Mouse (Mus musculus): Measurements from ENCODE around the gene E430018J23Rik. TPM values are rescaled to one million over a fixed set of nuclear protein-coding genes. Genes with fewer than 3 reads are reported as not detected.
A peak's percentile ranks its signal among the peaks of the same experiment; 100 is the strongest.
"Not testable (repeated sequence)": the region's sequence is repeated elsewhere in the genome, so short reads cannot be mapped to it uniquely, and the experiment has no call there.

Gene E430018J23Rik
- polyA plus RNA-seq, 1 experiment from 2014 or later, result 1.8 TPM

- Histone ChIP-seq H3K9me3 (replicated peaks) (no peaks in the 10 kb centered on the region), H3K36me3 (peaks cover 7% of the 10 kb centered on the region), H3K4me1 (peaks cover 29% of the 10 kb centered on the region), H3K27me3 (replicated peaks) (peaks cover 1% of the 10 kb centered on the region; the same call in 1 of the 2 replicates), H3K4me2 (no peak overlapping the region), H3K27ac (no peak overlapping the region), H3K9ac (no peak overlapping the region), H3K4me3 (no peak overlapping the region)
- ATAC-seq, result no peak
- WGBS (ENCODE audit: insufficient replicate concordance), result 33% methylated on average over 2 of the region's 2 CpGs
Measured at GRCm38 (mm10) chr7:127402980-127403379, 9.6 kb upstream of the E430018J23Rik start.

- 47% methylated on average over 3 of the region's 3 CpGs for WGBS (ENCODE audit: insufficient replicate concordance)
- Histone ChIP-seq H3K27ac (no peak overlapping the region), H3K9me3 (replicated peaks) (no peaks in the 10 kb centered on the region), H3K4me3 (no peak overlapping the region), H3K27me3 (replicated peaks) (peaks cover 18% of the 10 kb centered on the region), H3K9ac (no peak overlapping the region), H3K36me3 (peaks cover 7% of the 10 kb centered on the region), H3K4me2 (no peak overlapping the region), H3K4me1 (peaks cover 16% of the 10 kb centered on the region)
- ATAC-seq, result no peak
Measured at GRCm38 (mm10) chr7:127400355-127400754, 6.9 kb upstream of the E430018J23Rik start.

- peak overlapping the region; percentile 90 for H3K4me2 ChIP-seq
Measured at GRCm38 (mm10) chr7:127393944-127394333, 510 bp upstream of the E430018J23Rik start.

GRCm38 (mm10) chr7:127392251-127392824 is 1.1 kb downstream of the E430018J23Rik start:
- Histone ChIP-seq H3K27me3 (replicated peaks) (peaks cover 10% of the 10 kb centered on the region), H3K4me1 (peaks cover 29% of the 10 kb centered on the region), H3K4me2 (peak overlapping the region; percentile 90), H3K9ac (peak overlapping the region; percentile 80), H3K36me3 (peaks cover 12% of the 10 kb centered on the region), H3K27ac (no peak overlapping the region), H3K4me3 (peak overlapping the region; percentile 74), H3K9me3 (replicated peaks) (no peaks in the 10 kb centered on the region)
- ATAC-seq, result no peak
- WGBS (ENCODE audit: insufficient replicate concordance), result 71% methylated on average over 8 of the region's 8 CpGs

More at GRCm38 (mm10) chr7:127393944-127394333, 510 bp upstream of the E430018J23Rik start:
- H3K27me3 ChIP-seq (replicated peaks), result peaks cover 18% of the 10 kb centered on the region
- peak overlapping the region; percentile 80 for H3K9ac ChIP-seq
- 18% methylated on average over 7 of the region's 7 CpGs for WGBS (ENCODE audit: insufficient replicate concordance)
- H3K9me3 ChIP-seq (replicated peaks), result no peaks in the 10 kb centered on the region
- peaks cover 12% of the 10 kb centered on the region for H3K36me3 ChIP-seq
- 0 out of 2 replicates have a peak overlapping the region, but pooled peaks have one; percentile 16 for H3K27ac ChIP-seq
- peak overlapping the region; percentile 74 for H3K4me3 ChIP-seq
- ATAC-seq, result no peak; the same call in 1 of the 2 replicates
- peaks cover 29% of the 10 kb centered on the region for H3K4me1 ChIP-seq

GRCm38 (mm10) chr7:127391538-127391937 is 1.9 kb downstream of the E430018J23Rik start:
- Histone ChIP-seq H3K9me3 (replicated peaks) (no peaks in the 10 kb centered on the region), H3K4me2 (no peak overlapping the region)

GRCm38 (mm10) chr7:127390306-127390705 is 3.1 kb downstream of the E430018J23Rik start:
- peaks cover 38% of the 10 kb centered on the region for H3K4me1 ChIP-seq
- H3K9ac ChIP-seq, result no peak overlapping the region
- ATAC-seq, result no peak
- no peak overlapping the region for H3K4me3 ChIP-seq
- H3K4me2 ChIP-seq, result no peak overlapping the region
- 83% methylated on average over 7 of the region's 7 CpGs for WGBS (ENCODE audit: insufficient replicate concordance)
- H3K27me3 ChIP-seq (replicated peaks), result no peaks in the 10 kb centered on the region
- peaks cover 16% of the 10 kb centered on the region for H3K36me3 ChIP-seq
- no peaks in the 10 kb centered on the region for H3K9me3 ChIP-seq (replicated peaks)
- no peak overlapping the region for H3K27ac ChIP-seq

More at GRCm38 (mm10) chr7:127391538-127391937, 1.9 kb downstream of the E430018J23Rik start:
- Histone ChIP-seq H3K4me3 (no peak overlapping the region), H3K36me3 (peaks cover 12% of the 10 kb centered on the region), H3K27me3 (replicated peaks) (peaks cover 3% of the 10 kb centered on the region; the same call in 1 of the 2 replicates), H3K4me1 (peaks cover 30% of the 10 kb centered on the region), H3K9ac (no peak overlapping the region), H3K27ac (no peak overlapping the region)
- 85% methylated on average over 16 of the region's 16 CpGs for WGBS (ENCODE audit: insufficient replicate concordance)
- no peak for ATAC-seq

- ATAC-seq; H3K27me3 ChIP-seq (replicated peaks); H3K9me3 ChIP-seq (replicated peaks); H3K4me3 ChIP-seq; H3K9ac ChIP-seq; H3K27ac ChIP-seq; H3K4me2 ChIP-seq: not testable (repeated sequence)
- Histone ChIP-seq H3K4me1 (peaks cover 30% of the 10 kb centered on the region), H3K36me3 (peaks cover 34% of the 10 kb centered on the region)
Measured at GRCm38 (mm10) chr7:127388201-127388600, 5.2 kb downstream of the E430018J23Rik start.

- H3K4me1 ChIP-seq, result peaks cover 17% of the 10 kb centered on the region
- peak within 1 kb of the TSS; percentile 91 for H3K4me2 ChIP-seq
- H3K27ac ChIP-seq, result peak within 1 kb of the TSS; percentile 68
- H3K27me3 ChIP-seq (replicated peaks), result no peaks in the 10 kb centered on the region
- peak; percentile 90 for ATAC-seq
- peaks cover 41% of the 10 kb centered on the region for H3K36me3 ChIP-seq
- WGBS (ENCODE audit: insufficient replicate concordance), result 7% methylated on average over 38 of the region's 38 CpGs
- H3K4me3 ChIP-seq, result peak within 1 kb of the TSS; percentile 71
- peak within 1 kb of the TSS; percentile 80 for H3K9ac ChIP-seq
- peaks cover 7% of the 10 kb centered on the region; the same call in 1 of the 2 replicates for H3K9me3 ChIP-seq (replicated peaks)
Measured at GRCm38 (mm10) chr7:127386641-127387392, 6.6 kb downstream of the E430018J23Rik start, which contains the start of gene 9130019O22Rik. Gene 9130019O22Rik, minus strand, starts transcription at chr7:127387166.

- 82% methylated on average over 4 of the region's 4 CpGs for WGBS (ENCODE audit: insufficient replicate concordance)
- H3K4me2 ChIP-seq, result not testable (repeated sequence)
Measured at GRCm38 (mm10) chr7:127385560-127385959, 7.9 kb downstream of the E430018J23Rik start.

GRCm38 (mm10) chr7:127378310-127378921 is 15.0 kb downstream of the E430018J23Rik start:
- Histone ChIP-seq H3K27ac (no peak overlapping the region), H3K9ac (no peak overlapping the region), H3K4me1 (peaks cover 26% of the 10 kb centered on the region), H3K36me3 (peaks cover 21% of the 10 kb centered on the region), H3K9me3 (replicated peaks) (no peaks in the 10 kb centered on the region), H3K4me3 (no peak overlapping the region), H3K27me3 (replicated peaks) (no peaks in the 10 kb centered on the region), H3K4me2 (no peak overlapping the region)
- 35% methylated on average over 6 of the region's 6 CpGs for WGBS (ENCODE audit: insufficient replicate concordance)
- no peak for ATAC-seq

More at GRCm38 (mm10) chr7:127385560-127385959, 7.9 kb downstream of the E430018J23Rik start:
- H3K36me3 ChIP-seq, result peaks cover 31% of the 10 kb centered on the region
- not testable (repeated sequence) for H3K27ac ChIP-seq; H3K9ac ChIP-seq; ATAC-seq; H3K4me3 ChIP-seq; H3K27me3 ChIP-seq (replicated peaks); H3K9me3 ChIP-seq (replicated peaks)
- peaks cover 16% of the 10 kb centered on the region for H3K4me1 ChIP-seq

GRCm38 (mm10) chr7:127375271-127376245 is 17.9 kb downstream of the E430018J23Rik start, which contains the start of gene Zfp747:
Gene Zfp747, minus strand, starts transcription at chr7:127376050.
- peaks cover 16% of the 10 kb centered on the region for H3K36me3 ChIP-seq
- peak within 1 kb of the TSS; percentile 81 for H3K4me3 ChIP-seq
- H3K9ac ChIP-seq, result peak within 1 kb of the TSS; percentile 80
- ATAC-seq, result peak; percentile 96
- WGBS (ENCODE audit: insufficient replicate concordance), result 2% methylated on average over 49 of the region's 49 CpGs
- peaks cover 33% of the 10 kb centered on the region for H3K4me1 ChIP-seq
- H3K27ac ChIP-seq, result peak within 1 kb of the TSS; percentile 84
- not testable (repeated sequence) for H3K27me3 ChIP-seq (replicated peaks); H3K9me3 ChIP-seq (replicated peaks)
- peak within 1 kb of the TSS; percentile 87 for H3K4me2 ChIP-seq

Measured in liver, embryonic 12.5 days (tissue).